Mouse (Mus musculus): ENCODE data around the gene Arhgef17.

The Arhgef17 gene

GRCm38 (mm10) chr7:100844385-100845025 lies 87.4 kb downstream of the Arhgef17 start:
- no peak for DNase-seq

- no peak for DNase-seq
Measured at GRCm38 (mm10) chr7:100843866-100844265, 88.0 kb downstream of the Arhgef17 start.

DNA sequence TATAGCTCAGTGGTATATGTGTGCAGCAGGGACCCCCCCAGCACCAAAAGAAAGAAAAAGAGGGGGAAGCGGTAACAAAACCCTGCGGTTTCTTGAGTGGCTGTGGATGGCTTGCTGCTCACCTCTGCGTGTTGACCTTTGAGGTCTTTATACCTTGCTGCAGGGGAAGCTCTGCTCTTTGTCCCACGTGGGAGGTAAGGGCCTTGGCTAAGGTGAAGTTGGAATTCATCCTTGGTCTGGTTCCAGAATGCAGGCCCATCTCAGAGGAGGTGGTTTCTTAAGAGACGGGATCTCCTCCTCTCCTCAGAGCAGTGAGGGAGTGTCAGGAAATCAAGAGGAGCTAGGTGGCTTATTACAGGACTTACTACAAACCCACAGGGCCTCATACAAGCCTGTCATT lies 89.7 kb downstream of the Arhgef17 start:
- no peak for DNase-seq

- DNase-seq: no peak
Measured at GRCm38 (mm10) chr7:100841608-100842007, 90.3 kb downstream of the Arhgef17 start.

DNA sequence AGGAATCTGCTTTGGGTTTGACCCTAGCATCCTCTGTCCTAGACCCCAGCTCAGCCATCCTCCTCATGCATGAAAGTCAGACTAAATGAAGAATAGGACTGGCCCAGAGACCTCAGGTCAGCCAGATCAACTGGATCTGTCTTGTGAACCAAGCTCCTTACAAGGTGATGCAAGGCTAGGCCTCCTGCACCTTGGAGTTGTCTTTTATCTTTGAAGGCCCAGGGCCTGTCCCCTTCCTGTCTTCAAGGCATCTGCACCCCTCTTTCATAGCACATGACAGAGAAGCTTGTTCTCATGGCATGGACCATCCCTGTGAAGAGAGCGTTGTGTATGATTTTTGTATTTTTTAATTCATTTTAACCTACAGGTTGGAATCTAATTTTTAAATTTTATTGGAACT lies 91.0 kb downstream of the Arhgef17 start:
- no peak for DNase-seq

DNA sequence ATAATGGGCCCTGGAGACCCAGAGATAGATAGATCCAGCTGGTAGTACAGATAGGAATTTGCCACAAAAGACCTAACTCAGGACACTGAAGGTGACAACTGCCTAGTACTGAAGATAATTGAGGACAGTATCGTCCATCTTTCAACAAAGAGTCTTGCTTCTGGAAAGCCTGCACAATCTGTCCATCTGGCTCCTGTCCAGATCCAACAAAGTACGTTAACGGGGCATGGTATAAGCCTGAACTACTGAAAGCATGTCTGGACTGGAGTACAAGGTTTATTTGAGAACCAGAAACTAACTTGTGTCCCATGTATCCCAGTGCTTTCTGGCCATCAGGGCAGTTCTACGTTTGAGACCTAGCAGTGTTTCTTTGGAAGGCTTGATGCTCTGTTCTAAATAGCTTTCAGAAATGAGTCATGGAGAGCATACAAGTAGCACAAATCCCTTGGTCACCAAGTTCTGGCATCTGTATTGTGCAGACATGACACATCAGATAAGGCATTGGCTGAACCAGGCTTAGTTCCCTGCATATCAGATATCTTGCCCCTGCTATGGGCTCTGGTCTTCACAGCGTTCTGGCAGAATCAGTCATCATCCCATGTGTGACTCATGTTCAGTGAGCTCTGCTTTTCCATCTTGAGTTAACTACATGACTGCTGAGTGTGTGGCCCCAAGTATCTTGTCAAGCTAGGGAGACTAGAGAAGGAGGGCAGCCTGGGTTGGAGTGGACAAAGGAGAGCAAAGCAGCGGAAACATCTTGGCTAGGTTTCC lies 92.1 kb downstream of the Arhgef17 start:
- DNase-seq: peak; percentile 59 to 68

DNA sequence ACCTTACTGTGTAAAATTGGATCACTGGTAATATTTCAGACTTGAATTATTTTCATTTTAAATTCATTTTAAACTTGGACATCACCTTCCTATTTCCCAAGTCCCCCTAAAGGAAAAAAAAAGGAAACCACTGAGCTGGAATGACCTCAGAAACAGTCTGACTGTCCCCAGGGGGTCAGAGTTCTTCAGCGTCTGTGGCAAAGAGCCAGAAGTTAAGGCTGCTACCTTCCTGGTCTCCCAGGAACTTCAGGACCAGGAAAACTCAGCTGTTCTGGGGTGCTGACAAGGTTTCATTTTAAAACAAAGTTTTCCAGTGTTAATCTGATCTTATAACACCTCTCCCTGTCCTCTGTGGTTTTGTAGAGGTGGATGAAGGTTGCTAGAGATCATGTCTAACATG lies 94.2 kb downstream of the Arhgef17 start:
- DNase-seq: no peak

DNA sequence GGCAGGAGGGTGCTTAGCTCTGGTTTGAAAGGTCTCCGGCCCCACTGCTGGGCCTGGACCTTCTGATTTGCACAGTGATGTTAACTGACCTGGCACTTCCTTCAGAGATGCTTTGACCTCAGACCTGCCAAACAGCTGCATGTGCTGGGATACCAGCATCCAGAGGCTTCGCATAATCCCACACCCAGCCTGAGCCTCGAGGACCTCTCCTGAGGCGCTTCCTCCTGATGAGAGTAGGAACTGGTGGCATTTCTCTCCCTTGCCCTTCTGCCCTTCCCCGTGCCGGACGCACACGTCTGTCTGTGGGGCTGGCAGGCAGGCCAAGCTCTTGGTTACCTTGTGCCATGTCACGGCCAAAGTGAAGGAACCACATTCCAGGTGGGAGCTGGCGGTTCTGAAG lies 95.2 kb downstream of the Arhgef17 start:
- no peak for DNase-seq

- no peak for DNase-seq
Measured at GRCm38 (mm10) chr7:100835711-100836110, 96.2 kb downstream of the Arhgef17 start.

GRCm38 (mm10) chr7:100835168-100835567 lies 96.7 kb downstream of the Arhgef17 start:
- no peak for DNase-seq

GRCm38 (mm10) chr7:100833859-100834258 lies 98.0 kb downstream of the Arhgef17 start:
- no peak for DNase-seq

- DNase-seq: no peak
Measured at GRCm38 (mm10) chr7:100828549-100828948, 103.4 kb downstream of the Arhgef17 start.

GRCm38 (mm10) chr7:100824661-100825060 lies 107.2 kb downstream of the Arhgef17 start:
- DNase-seq: peak; percentile 45 to 58
